Mouse (Mus musculus) liver, embryonic 13.5 days (tissue): ENCODE measurements around the gene Olfr1183. TPM values are rescaled to one million over a fixed set of nuclear protein-coding genes. Genes with fewer than 3 reads are reported as not detected.
"Not testable (repeated sequence)": the region's sequence is repeated elsewhere in the genome, so short reads cannot be mapped to it uniquely, and the experiment has no call there.

Source experiments
- ATAC-seq: fragments of 200-750 bp; cut with Nextera tagmentation; 2 replicates; pipeline ENCODE4 v1.8.0; 2017; ENCODE audit warnings: low read depth, mild to moderate bottlenecking, moderate number of reproducible peaks, moderate library complexity
- DNase-seq: peaks from one replicate; pipeline ENCODE4 v3.0.0; 2022
- H3K27ac ChIP-seq: fragments of 300-500 bp; sonication (generic); 2 replicates; pipeline ENCODE4 v1.5.1; 2015; ENCODE audit warnings: moderate library complexity, mild to moderate bottlenecking, inconsistent platforms
- H3K27me3 ChIP-seq: fragments of 300-500 bp; sonication (generic); 2 replicates; pipeline ENCODE4 v1.6.1; 2015; ENCODE audit warnings: mild to moderate bottlenecking, inconsistent platforms
- H3K36me3 ChIP-seq: fragments of 300-500 bp; sonication (generic); 2 replicates; pipeline ENCODE4 v1.6.1; 2015; ENCODE audit warnings: mild to moderate bottlenecking, inconsistent platforms
- H3K4me1 ChIP-seq: fragments of 300-500 bp; sonication (generic); replicated peaks from 2 replicates; pipeline ENCODE4 v1.6.1; 2015; ENCODE audit warnings: inconsistent platforms
- H3K4me2 ChIP-seq: fragments of 300-500 bp; sonication (generic); 2 replicates; pipeline ENCODE4 v1.6.1; 2015; ENCODE audit warnings: inconsistent platforms, mild to moderate bottlenecking, moderate library complexity
- H3K4me3 ChIP-seq: fragments of 300-500 bp; sonication (generic); replicated peaks from 2 replicates; pipeline ENCODE4 v1.5.1; 2015; ENCODE audit warnings: mild to moderate bottlenecking, inconsistent platforms
- H3K9ac ChIP-seq: fragments of 300-500 bp; sonication (generic); 2 replicates; pipeline ENCODE4 v1.6.1; 2015; ENCODE audit warnings: mild to moderate bottlenecking, inconsistent platforms
- H3K9me3 ChIP-seq: fragments of 300-500 bp; sonication (generic); replicated peaks from 2 replicates; pipeline ENCODE4 v1.6.1; 2016; ENCODE audit warnings: inconsistent platforms
- WGBS: fragments of 180-500 bp; shearing (Covaris S2); methylation state at CpG from one replicate; pipeline ENCODE4 v1.1.7; 2015; ENCODE audit not compliant: insufficient replicate concordance; 5-methylcytosine and 5-hydroxymethylcytosine counted together
- polyA plus RNA-seq: library from polyadenylated mRNA; unstranded; fragments of >200 nt; fragmentation: Nextera tagmentation; extraction: Ambion mirVana; gene quantifications from 2 replicates; pipeline ENCODE4 v1.2.1, GENCODE M21; 2015

Olfr1183 gene
- polyA plus RNA-seq = not detected in 2 replicates

DNA sequence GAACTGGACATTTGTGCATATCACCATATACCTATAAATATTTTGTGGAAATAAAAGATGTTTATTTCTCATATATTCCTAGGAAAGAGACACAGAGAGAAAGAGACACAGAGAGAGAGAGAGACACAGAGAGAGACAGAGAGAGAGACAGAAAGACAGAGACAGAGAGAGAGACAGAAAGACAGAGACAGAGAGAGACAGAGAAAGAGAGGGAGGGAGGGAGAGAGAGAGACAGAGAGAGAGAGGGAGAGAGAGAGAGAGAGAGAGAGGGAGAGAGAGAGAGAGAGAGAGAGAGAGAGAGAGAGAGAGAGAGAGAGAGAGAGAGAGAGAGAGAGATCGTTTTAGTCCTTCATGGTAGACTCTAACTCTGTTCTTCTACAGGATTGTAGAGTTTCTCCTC is at the start of gene Olfr1183:
Gene Olfr1183 (plus strand): TSS at position 301 of the 400 bp plus-strand sequence.
- not testable (repeated sequence) for H3K9me3 ChIP-seq, H3K4me3 ChIP-seq, H3K27ac ChIP-seq, H3K27me3 ChIP-seq, H3K4me1 ChIP-seq, ATAC-seq, H3K4me2 ChIP-seq, H3K36me3 ChIP-seq, H3K9ac ChIP-seq, DNase-seq
- WGBS = 45% methylated on average over 1 of the region's 1 CpGs

DNA sequence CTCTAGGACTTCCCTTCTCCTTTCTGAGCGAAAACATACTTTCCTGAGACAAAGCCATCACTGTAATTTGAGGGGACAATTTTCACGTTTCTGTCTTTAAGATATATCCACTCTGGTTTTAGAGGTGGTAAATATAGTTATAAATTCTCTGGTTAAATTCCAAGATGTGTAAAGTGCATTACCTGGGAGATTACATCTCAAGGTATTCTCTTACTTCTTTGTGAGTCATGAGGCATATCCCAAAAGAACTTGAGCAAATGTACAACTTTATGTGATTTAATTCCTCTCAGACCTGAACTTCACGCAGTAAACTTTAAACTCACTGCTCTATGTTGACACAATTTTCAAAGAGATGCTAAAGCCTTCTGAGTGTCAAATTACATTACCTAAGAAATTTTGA is 48.3 kb upstream of the Olfr1183 start, which contains the start of gene Olfr1179:
Gene Olfr1179 (minus strand): TSS at position 101 of the 400 bp plus-strand sequence.
- 58% methylated on average over 3 of the region's 3 CpGs for WGBS
- no peaks in the 10 kb centered on the region for H3K4me1 ChIP-seq
- no peaks in the 10 kb centered on the region for H3K36me3 ChIP-seq
- H3K4me3 ChIP-seq = no peak within 1 kb of the TSS
- H3K9me3 ChIP-seq = no peaks in the 10 kb centered on the region
- no peaks in the 10 kb centered on the region for H3K27me3 ChIP-seq
- H3K27ac ChIP-seq = no peak within 1 kb of the TSS
- DNase-seq (no peak), ATAC-seq (no peak)
- no peak within 1 kb of the TSS for H3K9ac ChIP-seq
- H3K4me2 ChIP-seq = no peak within 1 kb of the TSS

DNA sequence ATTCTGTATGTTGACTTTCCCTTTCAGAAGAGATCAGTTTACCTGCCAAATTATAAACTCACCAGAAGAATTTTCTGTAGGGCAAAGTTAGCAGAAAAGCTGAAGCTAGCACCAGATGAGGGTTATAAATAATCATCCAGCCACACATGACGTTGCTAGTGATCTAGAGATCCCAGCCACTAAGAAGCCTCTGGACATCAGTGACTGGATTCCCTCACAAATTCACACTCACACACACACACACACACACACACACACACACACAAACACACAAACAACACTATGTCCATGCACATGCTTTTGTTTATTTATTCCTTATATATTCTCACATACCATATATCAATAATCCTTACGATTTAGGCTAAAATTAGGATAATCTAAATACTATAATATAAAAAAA is 35.6 kb upstream of the Olfr1183 start, which contains the start of gene Olfr1180:
Gene Olfr1180 (minus strand): TSS at position 101 of the 400 bp plus-strand sequence.
- WGBS = 48% methylated on average over 2 of the region's 2 CpGs
- H3K27ac ChIP-seq = no peak within 1 kb of the TSS
- H3K4me3 ChIP-seq = no peak within 1 kb of the TSS
- H3K9ac ChIP-seq = no peak within 1 kb of the TSS
- no peaks in the 10 kb centered on the region for H3K4me1 ChIP-seq
- ATAC-seq (no peak), DNase-seq (no peak)
- no peak within 1 kb of the TSS for H3K4me2 ChIP-seq
- no peaks in the 10 kb centered on the region for H3K9me3 ChIP-seq
- no peaks in the 10 kb centered on the region for H3K27me3 ChIP-seq
- H3K36me3 ChIP-seq = no peaks in the 10 kb centered on the region

DNA sequence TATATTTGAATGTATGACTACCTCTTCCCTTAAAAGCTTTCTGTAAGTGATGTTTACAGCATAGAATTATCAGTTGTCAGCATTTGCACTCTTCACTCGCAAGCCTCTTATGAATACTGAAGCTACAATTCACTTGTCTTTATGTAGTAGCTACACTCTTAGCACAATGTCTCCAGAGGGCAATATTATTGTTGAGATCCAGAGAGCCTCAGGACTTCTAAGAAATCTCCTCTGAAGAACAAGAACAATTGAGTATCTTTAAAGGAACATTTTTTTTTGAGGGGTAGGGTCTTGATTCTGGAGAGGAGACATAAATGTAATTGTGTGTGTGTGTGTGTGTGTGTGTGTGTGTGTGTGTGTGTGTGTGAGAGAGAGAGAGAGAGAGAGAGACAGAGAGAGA is 28.6 kb upstream of the Olfr1183 start, which contains the start of gene Olfr1181:
Gene Olfr1181 (minus strand): TSS at position 101 of the 400 bp plus-strand sequence.
- Histone ChIP-seq H3K4me2 (no peak within 1 kb of the TSS), H3K36me3 (no peaks in the 10 kb centered on the region), H3K27me3 (no peaks in the 10 kb centered on the region), H3K4me1 (no peaks in the 10 kb centered on the region), H3K27ac (no peak within 1 kb of the TSS), H3K9ac (no peak within 1 kb of the TSS), H3K9me3 (no peaks in the 10 kb centered on the region), H3K4me3 (no peak within 1 kb of the TSS)
- DNase-seq (no peak), ATAC-seq (no peak)
- 59% methylated on average over 1 of the region's 1 CpGs for WGBS

DNA sequence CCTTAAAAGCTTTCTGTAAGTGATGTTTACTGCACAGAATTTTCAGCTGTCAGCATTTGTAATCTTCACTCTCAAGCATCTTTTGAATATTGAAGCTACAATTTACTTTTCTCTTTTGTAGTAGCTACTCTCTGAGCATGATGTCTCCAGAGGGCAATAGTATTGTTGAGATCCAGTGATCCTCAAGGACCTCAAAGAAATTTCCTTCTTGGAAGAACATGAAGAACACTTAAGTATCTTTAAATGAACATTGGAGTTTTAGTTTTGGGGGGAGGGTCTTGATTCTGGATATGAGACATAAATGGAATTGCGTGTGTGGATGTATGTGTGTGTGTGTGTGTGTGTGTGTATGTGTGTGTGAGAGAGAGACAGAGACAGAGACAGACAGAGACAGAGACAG is 5.6 kb upstream of the Olfr1183 start, which contains the start of gene Gm13757:
Gene Gm13757 (minus strand): TSS at position 101 of the 400 bp plus-strand sequence.
- H3K27ac ChIP-seq = no peak within 1 kb of the TSS
- WGBS = 50% methylated on average over 1 of the region's 1 CpGs
- DNase-seq (no peak), ATAC-seq (no peak)
- H3K36me3 ChIP-seq = no peaks in the 10 kb centered on the region
- H3K4me2 ChIP-seq = no peak within 1 kb of the TSS
- H3K27me3 ChIP-seq = no peaks in the 10 kb centered on the region
- H3K9ac ChIP-seq = no peak within 1 kb of the TSS
- no peak within 1 kb of the TSS for H3K4me3 ChIP-seq
- no peaks in the 10 kb centered on the region for H3K9me3 ChIP-seq
- no peaks in the 10 kb centered on the region for H3K4me1 ChIP-seq

DNA sequence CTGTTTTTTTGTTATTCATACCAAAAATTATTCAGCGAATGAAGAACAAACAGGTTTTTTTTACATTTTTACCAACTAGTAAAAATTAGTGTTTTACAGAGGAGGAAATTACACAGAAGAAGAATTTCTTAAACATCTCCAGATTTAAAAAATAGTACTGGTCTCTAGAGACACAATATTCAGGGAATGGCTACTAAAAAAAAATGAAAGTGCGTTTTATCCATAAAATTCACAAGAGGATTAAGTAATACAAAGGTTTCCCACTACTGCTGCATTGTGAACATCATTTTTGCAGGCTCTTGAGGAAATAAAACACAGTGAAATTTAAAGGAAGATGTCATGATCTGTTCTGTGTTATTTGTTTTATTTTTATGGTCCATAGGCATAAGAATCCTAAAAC is 28.6 kb downstream of the Olfr1183 start, which contains the start of gene Olfr1184:
Gene Olfr1184 (plus strand): TSS at position 301 of the 400 bp plus-strand sequence.
- H3K9ac ChIP-seq = no peak within 1 kb of the TSS
- no peaks in the 10 kb centered on the region for H3K27me3 ChIP-seq
- no peak within 1 kb of the TSS for H3K4me3 ChIP-seq
- no peaks in the 10 kb centered on the region for H3K9me3 ChIP-seq
- ATAC-seq (no peak), DNase-seq (no peak)
- no peak within 1 kb of the TSS for H3K4me2 ChIP-seq
- H3K36me3 ChIP-seq = no peaks in the 10 kb centered on the region
- H3K4me1 ChIP-seq = no peaks in the 10 kb centered on the region
- no peak within 1 kb of the TSS for H3K27ac ChIP-seq
- 63% methylated on average over 2 of the region's 2 CpGs for WGBS

DNA sequence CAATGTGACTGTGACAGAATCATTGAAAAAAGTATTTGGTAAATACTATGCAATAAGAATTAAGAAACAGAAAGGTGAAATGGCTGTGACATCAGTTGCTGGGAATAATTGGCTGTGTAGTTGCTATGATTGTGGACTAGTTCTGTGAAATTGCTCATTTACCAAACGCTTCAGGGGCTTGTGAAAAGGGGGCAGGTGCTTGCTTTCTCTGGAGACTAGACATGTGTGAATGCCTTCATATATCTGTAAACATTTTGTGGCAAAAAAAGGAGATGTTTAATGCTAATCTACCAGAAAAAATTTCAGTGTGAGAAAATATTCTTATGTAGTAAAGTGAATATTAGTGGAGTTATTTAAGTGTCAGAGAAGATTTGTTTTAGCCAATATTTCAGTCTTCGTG is 38.4 kb downstream of the Olfr1183 start, which contains the start of gene Olfr1185-ps1:
Gene Olfr1185-ps1 (plus strand): TSS at position 301 of the 400 bp plus-strand sequence.
- WGBS = 51% methylated on average over 2 of the region's 2 CpGs
- Histone ChIP-seq H3K27me3 (no peaks in the 10 kb centered on the region), H3K4me2 (no peak within 1 kb of the TSS), H3K9ac (no peak within 1 kb of the TSS), H3K36me3 (no peaks in the 10 kb centered on the region), H3K4me1 (no peaks in the 10 kb centered on the region), H3K9me3 (no peaks in the 10 kb centered on the region), H3K27ac (no peak within 1 kb of the TSS), H3K4me3 (no peak within 1 kb of the TSS)
- DNase-seq (no peak), ATAC-seq (no peak)

DNA sequence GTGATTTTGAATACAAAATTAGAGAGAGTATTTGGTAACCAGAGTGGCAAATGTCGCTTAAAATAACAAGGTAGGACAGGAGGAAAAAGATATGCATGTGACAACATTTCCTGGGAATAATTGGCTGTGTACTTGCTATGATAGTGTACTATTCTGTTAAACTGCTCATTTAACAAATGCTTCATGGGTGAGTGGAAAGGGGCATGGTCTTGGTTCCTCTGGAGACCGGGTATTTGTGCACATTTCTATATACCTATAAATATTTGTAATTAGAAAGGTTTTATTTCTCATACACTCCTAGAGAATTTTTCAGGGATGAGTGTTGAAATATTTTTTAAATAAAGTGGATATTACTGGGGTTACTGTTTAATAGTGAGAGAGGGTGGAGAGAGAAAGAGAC is 63.6 kb downstream of the Olfr1183 start, which contains the start of gene Olfr1186:
Gene Olfr1186 (plus strand): TSS at position 301 of the 400 bp plus-strand sequence.
- DNase-seq (no peak), ATAC-seq (no peak)
- Histone ChIP-seq H3K9me3 (no peaks in the 10 kb centered on the region), H3K27me3 (no peaks in the 10 kb centered on the region), H3K9ac (no peak within 1 kb of the TSS), H3K4me2 (no peak within 1 kb of the TSS), H3K4me1 (no peaks in the 10 kb centered on the region), H3K36me3 (no peaks in the 10 kb centered on the region), H3K27ac (no peak within 1 kb of the TSS), H3K4me3 (no peak within 1 kb of the TSS)
- 55% methylated on average over 2 of the region's 2 CpGs for WGBS

Other genes with a start within 250 kb of the Olfr1183 start
- gene Olfr1170, start 226.5 kb upstream of the Olfr1183 start, polyA plus RNA-seq = not detected in 2 replicates
- gene Olfr1173, start 175.0 kb upstream of the Olfr1183 start, polyA plus RNA-seq = not detected in 2 replicates
- not detected in 2 replicates for gene Olfr1174-ps, start 139.7 kb upstream of the Olfr1183 start, polyA plus RNA-seq
- not detected in 2 replicates for gene Olfr1175-ps, start 127.7 kb upstream of the Olfr1183 start, polyA plus RNA-seq
- gene Olfr1176, start 118.1 kb upstream of the Olfr1183 start, polyA plus RNA-seq = not detected in 2 replicates
- gene Olfr1177-ps, start 108.4 kb upstream of the Olfr1183 start, polyA plus RNA-seq = not detected in 2 replicates
- not detected in 2 replicates for gene Olfr1178, start 67.8 kb upstream of the Olfr1183 start, polyA plus RNA-seq
- not detected in 2 replicates for gene Olfr1179, start 48.4 kb upstream of the Olfr1183 start, polyA plus RNA-seq
- not detected in 2 replicates for gene Olfr1180, start 35.7 kb upstream of the Olfr1183 start, polyA plus RNA-seq
- gene Olfr1181, start 28.7 kb upstream of the Olfr1183 start, polyA plus RNA-seq = not detected in 2 replicates
- gene Gm13757, start 5.7 kb upstream of the Olfr1183 start, polyA plus RNA-seq = not detected in 2 replicates
- not detected in 2 replicates for gene Olfr1184, start 28.7 kb downstream of the Olfr1183 start, polyA plus RNA-seq
- gene Olfr1185-ps1, start 38.5 kb downstream of the Olfr1183 start, polyA plus RNA-seq = not detected in 2 replicates
- gene Olfr1186, start 63.7 kb downstream of the Olfr1183 start, polyA plus RNA-seq = not detected in 2 replicates
- not detected in 2 replicates for gene Olfr1188, start 102.1 kb downstream of the Olfr1183 start, polyA plus RNA-seq
- not detected in 2 replicates for gene Olfr1189, start 131.6 kb downstream of the Olfr1183 start, polyA plus RNA-seq
- not detected in 2 replicates for gene Olfr1191-ps1, start 185.7 kb downstream of the Olfr1183 start, polyA plus RNA-seq
- not detected in 2 replicates for gene Olfr1192-ps1, start 193.6 kb downstream of the Olfr1183 start, polyA plus RNA-seq
- gene Olfr1193, start 220.8 kb downstream of the Olfr1183 start, polyA plus RNA-seq = not detected in 2 replicates
- not detected in 2 replicates for gene Olfr1195, start 234.3 kb downstream of the Olfr1183 start, polyA plus RNA-seq
- gene Olfr1196, start 249.7 kb downstream of the Olfr1183 start, polyA plus RNA-seq = not detected in 2 replicates